Mouse (Mus musculus) cortical plate, adult 2 months (tissue): ENCODE measurements around the gene Prdm11.

Experiments
- CTCF ChIP-seq: fragments of 200-500 bp; IDR thresholded peaks from 2 replicates; pipeline ENCODE4 v1.5.1; 2011; ENCODE audit warnings: mild to moderate bottlenecking, control low read depth, low read length; ENCODE audit not compliant: insufficient read depth; ENCODE audit errors: extremely low read depth
- POLR2A ChIP-seq: fragments of 200-500 bp; IDR thresholded peaks from 2 replicates; pipeline ENCODE4 v1.6.1; 2011; ENCODE audit warnings: mild to moderate bottlenecking, low read length, control low read depth; ENCODE audit not compliant: insufficient read depth; ENCODE audit errors: extremely low read depth

GRCm38 (mm10) chr2:93027713-93028112 lies 18.3 kb downstream of the Prdm11 start:
- TF ChIP-seq CTCF, result no peak
- no peak for TF ChIP-seq POLR2A
